Mouse (Mus musculus): ENCODE measurements around the gene Plod1. TPM values are rescaled to one million over a fixed set of nuclear protein-coding genes. Genes with fewer than 3 reads are reported as not detected.

The Plod1 gene
- polyA plus RNA-seq, 1 experiment from 2014 or later, result 24.8 TPM

- H3K4me2 ChIP-seq (ENCODE audit: low read depth, low read length), result no peak overlapping the region
- no peak overlapping the region for H3K9ac ChIP-seq (replicated peaks)
- H3K36me3 ChIP-seq (replicated peaks; ENCODE audit: insufficient read depth, low read length), result no peaks in the 10 kb centered on the region
- ATAC-seq, result no peak
- no peak overlapping the region for H3K27ac ChIP-seq (ENCODE audit: low read depth)
- DNase-seq, result no peak
- TF ChIP-seq CTCF (IDR thresholded peaks at IDR 0.05; ENCODE audit: low read depth) (no peak), EP300 (IDR thresholded peaks at IDR 0.05; ENCODE audit: low read depth) (no peak)
- no peak overlapping the region for H3K4me3 ChIP-seq (ENCODE audit: low read depth, low read length)
- no peaks in the 10 kb centered on the region for H3K9me3 ChIP-seq (ENCODE audit: low read length)
- WGBS (ENCODE audit: insufficient replicate concordance), result 38% methylated on average over 11 of the region's 11 CpGs
- H3K27me3 ChIP-seq (ENCODE audit: insufficient read depth, low read length), result no peaks in the 10 kb centered on the region
- H3K4me1 ChIP-seq (ENCODE audit: insufficient read depth), result no peaks in the 10 kb centered on the region
These were observed 20.6 kb upstream of the Plod1 start for GRCm38 (mm10) chr4:147957141-147957540.

DNA sequence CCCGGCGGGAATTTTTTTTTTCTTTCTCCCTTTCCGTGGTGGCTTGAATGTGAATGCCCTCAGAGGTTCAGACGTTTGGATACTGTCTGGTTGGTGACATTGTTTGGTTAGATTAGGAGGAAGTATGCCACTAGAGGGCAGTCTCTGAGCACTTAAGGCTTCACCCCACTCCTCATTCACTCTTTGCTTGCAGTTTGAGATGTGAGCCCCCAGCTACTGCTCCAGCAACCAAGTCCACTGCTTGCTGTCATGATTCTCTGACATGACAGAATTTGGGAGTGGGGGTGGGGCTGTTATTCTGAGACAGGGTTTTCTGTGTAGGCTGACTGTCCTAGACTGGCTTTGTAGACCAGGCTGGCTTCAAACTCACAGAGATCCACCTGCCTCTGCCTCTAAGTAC, 17.0 kb upstream of the Plod1 start:
- DNase-seq (no peak), ATAC-seq (no peak)

GRCm38 (mm10) chr4:147947511-147947910, 10.9 kb upstream of the Plod1 start:
- H3K4me1 ChIP-seq (ENCODE audit: insufficient read depth), result peaks cover 8% of the 10 kb centered on the region
- H3K4me3 ChIP-seq (ENCODE audit: low read depth, low read length), result no peak overlapping the region
- no peaks in the 10 kb centered on the region for H3K9me3 ChIP-seq (ENCODE audit: low read length)
- no peaks in the 10 kb centered on the region for H3K27me3 ChIP-seq (ENCODE audit: insufficient read depth, low read length)
- H3K9ac ChIP-seq (replicated peaks), result no peak overlapping the region
- WGBS (ENCODE audit: insufficient replicate concordance), result 72% methylated on average over 2 of the region's 2 CpGs
- H3K4me2 ChIP-seq (ENCODE audit: low read depth, low read length), result no peak overlapping the region
- no peak for ATAC-seq
- peaks cover 49% of the 10 kb centered on the region for H3K36me3 ChIP-seq (replicated peaks; ENCODE audit: insufficient read depth, low read length)
- no peak overlapping the region for H3K27ac ChIP-seq (ENCODE audit: low read depth)
- no peak for DNase-seq
- TF ChIP-seq CTCF (IDR thresholded peaks at IDR 0.05; ENCODE audit: low read depth) (no peak), EP300 (IDR thresholded peaks at IDR 0.05; ENCODE audit: low read depth) (no peak)

More for the DNA sequence above, 17.0 kb upstream of the Plod1 start:
- TF ChIP-seq CTCF (IDR thresholded peaks at IDR 0.05; ENCODE audit: low read depth) (peak; percentile 69), EP300 (IDR thresholded peaks at IDR 0.05; ENCODE audit: low read depth) (no peak)
- Histone ChIP-seq H3K9me3 (ENCODE audit: low read length) (no peaks in the 10 kb centered on the region), H3K4me2 (ENCODE audit: low read depth, low read length) (no peak overlapping the region), H3K4me1 (ENCODE audit: insufficient read depth) (no peaks in the 10 kb centered on the region), H3K36me3 (replicated peaks; ENCODE audit: insufficient read depth, low read length) (no peaks in the 10 kb centered on the region), H3K9ac (replicated peaks) (no peak overlapping the region), H3K27me3 (ENCODE audit: insufficient read depth, low read length) (no peaks in the 10 kb centered on the region), H3K4me3 (ENCODE audit: low read depth, low read length) (no peak overlapping the region), H3K27ac (ENCODE audit: low read depth) (no peak overlapping the region)
- 13% methylated on average over 4 of the region's 4 CpGs for WGBS (ENCODE audit: insufficient replicate concordance)

GRCm38 (mm10) chr4:147943005-147943404, 6.4 kb upstream of the Plod1 start:
- Histone ChIP-seq H3K9me3 (ENCODE audit: low read length) (no peaks in the 10 kb centered on the region), H3K36me3 (replicated peaks; ENCODE audit: insufficient read depth, low read length) (peaks cover 43% of the 10 kb centered on the region), H3K27ac (ENCODE audit: low read depth) (no peak overlapping the region), H3K4me3 (ENCODE audit: low read depth, low read length) (no peak overlapping the region), H3K9ac (replicated peaks) (no peak overlapping the region), H3K4me1 (ENCODE audit: insufficient read depth) (peaks cover 36% of the 10 kb centered on the region), H3K4me2 (ENCODE audit: low read depth, low read length) (peak overlapping the region; percentile 99), H3K27me3 (ENCODE audit: insufficient read depth, low read length) (no peaks in the 10 kb centered on the region)
- TF ChIP-seq CTCF (IDR thresholded peaks at IDR 0.05; ENCODE audit: low read depth) (no peak), EP300 (IDR thresholded peaks at IDR 0.05; ENCODE audit: low read depth) (no peak)
- no peak for DNase-seq
- 90% methylated on average over 1 of the region's 1 CpGs for WGBS (ENCODE audit: insufficient replicate concordance)
- ATAC-seq, result no peak

GRCm38 (mm10) chr4:147941045-147942020, 4.8 kb upstream of the Plod1 start:
- Histone ChIP-seq H3K27me3 (ENCODE audit: insufficient read depth, low read length) (no peaks in the 10 kb centered on the region), H3K9me3 (ENCODE audit: low read length) (no peaks in the 10 kb centered on the region), H3K27ac (ENCODE audit: low read depth) (peak overlapping the region; percentile 79), H3K4me3 (ENCODE audit: low read depth, low read length) (peak overlapping the region; percentile 72), H3K36me3 (replicated peaks; ENCODE audit: insufficient read depth, low read length) (peaks cover 28% of the 10 kb centered on the region), H3K9ac (replicated peaks) (peak overlapping the region; percentile 87), H3K4me1 (ENCODE audit: insufficient read depth) (peaks cover 43% of the 10 kb centered on the region), H3K4me2 (ENCODE audit: low read depth, low read length) (peak overlapping the region; percentile 99)
- DNase-seq, result peak; percentile 71
- WGBS (ENCODE audit: insufficient replicate concordance), result 4% methylated on average over 72 of the region's 88 CpGs
- ATAC-seq, result peak; percentile 73
- TF ChIP-seq CTCF (IDR thresholded peaks at IDR 0.05; ENCODE audit: low read depth) (no peak), EP300 (IDR thresholded peaks at IDR 0.05; ENCODE audit: low read depth) (no peak)

DNA sequence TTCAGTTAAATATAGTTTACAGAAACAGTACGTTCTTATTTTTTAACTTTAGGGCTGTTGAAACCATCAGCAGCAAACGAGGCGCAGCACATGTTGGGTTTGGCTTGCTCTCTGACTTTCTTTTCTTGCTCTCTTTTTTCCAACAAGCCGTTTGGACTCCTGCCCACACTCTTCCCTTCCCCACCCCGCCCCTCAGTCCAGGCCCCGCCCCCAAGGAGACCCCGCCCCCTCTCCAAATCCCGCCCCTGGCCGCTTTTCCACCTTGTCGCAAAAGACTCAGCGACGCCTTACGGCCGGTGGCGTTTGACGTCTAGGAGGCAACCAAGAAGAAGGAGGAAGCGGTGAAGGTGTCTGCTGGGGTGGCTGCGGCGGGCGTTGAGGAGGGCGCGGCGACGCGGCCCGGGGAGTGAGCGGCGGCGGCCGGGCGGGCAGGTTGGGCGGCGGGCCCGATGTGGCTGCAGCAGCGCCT, 4.0 kb upstream of the Plod1 start, which contains the start of gene 2510039O18Rik:
Gene 2510039O18Rik, plus strand, starts transcription at position 320 of the 469 bp plus-strand sequence.
- H3K4me1 ChIP-seq (ENCODE audit: insufficient read depth), result peaks cover 49% of the 10 kb centered on the region

More for the DNA sequence above, 4.0 kb upstream of the Plod1 start, which contains the start of gene 2510039O18Rik:
- Histone ChIP-seq H3K36me3 (replicated peaks; ENCODE audit: insufficient read depth, low read length) (peaks cover 22% of the 10 kb centered on the region), H3K27ac (ENCODE audit: low read depth) (peak within 1 kb of the TSS; percentile 79), H3K9ac (replicated peaks) (peak within 1 kb of the TSS; percentile 87), H3K27me3 (ENCODE audit: insufficient read depth, low read length) (no peaks in the 10 kb centered on the region), H3K4me3 (ENCODE audit: low read depth, low read length) (peak within 1 kb of the TSS; percentile 72), H3K4me2 (ENCODE audit: low read depth, low read length) (peak within 1 kb of the TSS; percentile 99), H3K9me3 (ENCODE audit: low read length) (no peaks in the 10 kb centered on the region)
- no peak for TF ChIP-seq EP300 (IDR thresholded peaks at IDR 0.05; ENCODE audit: low read depth)
- TF ChIP-seq CTCF (IDR thresholded peaks at IDR 0.05; ENCODE audit: low read depth), result no peak
- DNase-seq (peak; percentile 91), ATAC-seq (peak; percentile 82)
- under 1% methylated on average over 33 of the region's 35 CpGs for WGBS (ENCODE audit: insufficient replicate concordance)
